Mouse (Mus musculus): ENCODE measurements around the gene Brd4. TPM values are rescaled to one million over a fixed set of nuclear protein-coding genes. Genes with fewer than 3 reads are reported as not detected.

Gene Brd4
- polyA plus RNA-seq, 1 experiment = 17.3 TPM

- no peak overlapping the region for H3K4me3 ChIP-seq (ENCODE audit: control insufficient read depth, low read depth, low read length)
- H3K4me1 ChIP-seq (ENCODE audit: control insufficient read depth, insufficient read depth, low read length) = no peaks in the 10 kb centered on the region
- no peak for TF ChIP-seq POLR2A (IDR thresholded peaks at IDR 0.05; ENCODE audit: control insufficient read depth, low read depth, low read length)
- no peak for TF ChIP-seq CTCF (IDR thresholded peaks at IDR 0.05; ENCODE audit: control insufficient read depth, insufficient read depth, insufficient replicate concordance, low read depth, low read length)
- no peak overlapping the region for H3K27ac ChIP-seq (ENCODE audit: control insufficient read depth, insufficient read depth, low read depth, low read length)
- H3K36me3 ChIP-seq (ENCODE audit: control insufficient read depth, insufficient read depth, low read length) = peaks cover 12% of the 10 kb centered on the region
- no peaks in the 10 kb centered on the region for H3K27me3 ChIP-seq (ENCODE audit: control insufficient read depth, insufficient read depth, low read length)
Observed at GRCm38 (mm10) chr17:32307963-32308362, 23.4 kb upstream of the Brd4 start.

- Histone ChIP-seq H3K27ac (ENCODE audit: control insufficient read depth, insufficient read depth, low read depth, low read length) (no peak overlapping the region), H3K4me1 (ENCODE audit: control insufficient read depth, insufficient read depth, low read length) (no peaks in the 10 kb centered on the region), H3K27me3 (ENCODE audit: control insufficient read depth, insufficient read depth, low read length) (no peaks in the 10 kb centered on the region), H3K4me3 (ENCODE audit: control insufficient read depth, low read depth, low read length) (no peak overlapping the region), H3K36me3 (ENCODE audit: control insufficient read depth, insufficient read depth, low read length) (no peaks in the 10 kb centered on the region)
- TF ChIP-seq CTCF (IDR thresholded peaks at IDR 0.05; ENCODE audit: control insufficient read depth, insufficient read depth, insufficient replicate concordance, low read depth, low read length) (no peak), POLR2A (IDR thresholded peaks at IDR 0.05; ENCODE audit: control insufficient read depth, low read depth, low read length) (no peak)
Observed at GRCm38 (mm10) chr17:32298125-32298524, 13.6 kb upstream of the Brd4 start.

DNA sequence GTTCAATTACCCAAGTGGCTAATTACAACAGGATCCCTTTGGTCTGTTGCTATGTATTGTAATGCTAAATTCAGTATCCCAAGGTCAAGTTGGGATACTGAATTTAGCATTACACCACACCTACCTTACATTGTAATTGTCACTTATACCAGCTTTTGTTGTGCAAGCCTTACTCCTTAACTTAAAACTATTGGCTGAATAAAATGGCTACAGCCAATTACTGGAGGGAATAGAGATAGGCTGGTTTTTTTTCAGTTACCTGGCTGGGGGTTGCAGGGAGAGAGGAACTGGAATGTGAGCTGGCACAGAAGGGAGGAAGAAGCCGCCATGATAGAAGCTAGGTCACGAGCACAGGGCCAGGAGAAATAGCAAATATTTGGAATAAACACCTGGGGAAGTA lies 11.4 kb upstream of the Brd4 start:
- H3K4me3 ChIP-seq (ENCODE audit: control insufficient read depth, low read depth, low read length) = no peak overlapping the region
- H3K27ac ChIP-seq (ENCODE audit: control insufficient read depth, insufficient read depth, low read depth, low read length) = no peak overlapping the region
- TF ChIP-seq CTCF (IDR thresholded peaks at IDR 0.05; ENCODE audit: control insufficient read depth, insufficient read depth, insufficient replicate concordance, low read depth, low read length) (no peak), POLR2A (IDR thresholded peaks at IDR 0.05; ENCODE audit: control insufficient read depth, low read depth, low read length) (no peak)
- no peaks in the 10 kb centered on the region for H3K36me3 ChIP-seq (ENCODE audit: control insufficient read depth, insufficient read depth, low read length)
- H3K4me1 ChIP-seq (ENCODE audit: control insufficient read depth, insufficient read depth, low read length) = no peaks in the 10 kb centered on the region
- H3K27me3 ChIP-seq (ENCODE audit: control insufficient read depth, insufficient read depth, low read length) = no peaks in the 10 kb centered on the region

- Histone ChIP-seq H3K4me1 (ENCODE audit: control insufficient read depth, insufficient read depth, low read length) (no peaks in the 10 kb centered on the region), H3K27ac (ENCODE audit: control insufficient read depth, insufficient read depth, low read depth, low read length) (no peak overlapping the region), H3K27me3 (ENCODE audit: control insufficient read depth, insufficient read depth, low read length) (no peaks in the 10 kb centered on the region), H3K4me3 (ENCODE audit: control insufficient read depth, low read depth, low read length) (no peak overlapping the region), H3K36me3 (ENCODE audit: control insufficient read depth, insufficient read depth, low read length) (no peaks in the 10 kb centered on the region)
- TF ChIP-seq POLR2A (IDR thresholded peaks at IDR 0.05; ENCODE audit: control insufficient read depth, low read depth, low read length) (no peak), CTCF (IDR thresholded peaks at IDR 0.05; ENCODE audit: control insufficient read depth, insufficient read depth, insufficient replicate concordance, low read depth, low read length) (no peak)
Observed at GRCm38 (mm10) chr17:32295160-32295559, 10.6 kb upstream of the Brd4 start.

- peaks cover 5% of the 10 kb centered on the region for H3K4me1 ChIP-seq (ENCODE audit: control insufficient read depth, insufficient read depth, low read length)
- peak overlapping the region; percentile 90 for H3K27ac ChIP-seq (ENCODE audit: control insufficient read depth, insufficient read depth, low read depth, low read length)
- no peaks in the 10 kb centered on the region for H3K27me3 ChIP-seq (ENCODE audit: control insufficient read depth, insufficient read depth, low read length)
- TF ChIP-seq CTCF (IDR thresholded peaks at IDR 0.05; ENCODE audit: control insufficient read depth, insufficient read depth, insufficient replicate concordance, low read depth, low read length) (no peak), POLR2A (IDR thresholded peaks at IDR 0.05; ENCODE audit: control insufficient read depth, low read depth, low read length) (no peak)
- peak overlapping the region; percentile 99 for H3K4me3 ChIP-seq (ENCODE audit: control insufficient read depth, low read depth, low read length)
- H3K36me3 ChIP-seq (ENCODE audit: control insufficient read depth, insufficient read depth, low read length) = no peaks in the 10 kb centered on the region
Observed at GRCm38 (mm10) chr17:32285138-32285670, 682 bp upstream of the Brd4 start.

DNA sequence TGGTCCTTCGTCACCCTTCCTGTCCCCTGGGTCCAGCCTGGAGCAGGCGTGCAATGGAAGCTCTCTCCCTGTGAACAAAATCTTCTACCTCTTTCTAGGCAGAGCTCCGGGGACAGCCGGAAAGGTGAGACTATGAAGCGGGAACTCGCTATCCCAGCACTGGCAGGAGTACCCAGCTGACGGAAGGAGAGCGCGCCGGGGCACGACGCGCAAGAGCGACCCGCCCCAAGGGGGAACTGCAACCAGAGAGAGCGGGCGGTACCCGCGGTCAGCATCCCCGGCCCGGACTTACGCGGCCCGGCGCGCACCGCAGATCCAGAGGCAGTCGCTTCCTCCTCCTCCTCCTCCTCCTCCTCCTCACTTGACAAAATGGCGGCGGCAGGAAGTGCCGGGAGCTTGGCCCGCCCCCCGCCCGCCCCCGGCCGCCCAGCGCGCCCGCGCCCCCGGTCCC lies 726 bp downstream of the Brd4 start:
- Histone ChIP-seq H3K4me1 (ENCODE audit: control insufficient read depth, insufficient read depth, low read length) (peaks cover 5% of the 10 kb centered on the region), H3K27ac (ENCODE audit: control insufficient read depth, insufficient read depth, low read depth, low read length) (peak overlapping the region; percentile 94), H3K27me3 (ENCODE audit: control insufficient read depth, insufficient read depth, low read length) (no peaks in the 10 kb centered on the region), H3K36me3 (ENCODE audit: control insufficient read depth, insufficient read depth, low read length) (no peaks in the 10 kb centered on the region), H3K4me3 (ENCODE audit: control insufficient read depth, low read depth, low read length) (peak overlapping the region; percentile 99)
- no peak for TF ChIP-seq CTCF (IDR thresholded peaks at IDR 0.05; ENCODE audit: control insufficient read depth, insufficient read depth, insufficient replicate concordance, low read depth, low read length)
- TF ChIP-seq POLR2A (IDR thresholded peaks at IDR 0.05; ENCODE audit: control insufficient read depth, low read depth, low read length) = no peak

DNA sequence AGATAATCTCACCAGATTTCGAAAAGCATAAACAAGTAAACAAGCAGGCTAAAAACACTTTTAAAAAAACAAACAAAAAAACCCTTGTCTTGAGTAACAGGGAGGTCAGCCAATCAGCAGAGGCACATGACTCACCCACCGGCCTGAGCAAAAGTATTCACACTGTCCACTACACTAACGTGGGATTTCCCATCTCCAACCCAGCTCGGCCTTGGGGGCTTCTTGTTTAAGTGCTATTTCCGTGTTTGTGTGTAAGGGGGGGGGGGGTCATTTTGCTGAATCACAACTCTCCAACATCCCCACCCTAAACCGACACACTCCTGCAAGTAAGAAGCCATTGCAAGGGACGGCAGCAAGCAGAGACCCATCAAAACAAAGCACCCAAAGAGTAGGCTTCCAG lies 1.2 kb downstream of the Brd4 start:
- TF ChIP-seq CTCF (IDR thresholded peaks at IDR 0.05; ENCODE audit: control insufficient read depth, insufficient read depth, insufficient replicate concordance, low read depth, low read length) (no peak), POLR2A (IDR thresholded peaks at IDR 0.05; ENCODE audit: control insufficient read depth, low read depth, low read length) (no peak)
- peak overlapping the region; percentile 94 for H3K27ac ChIP-seq (ENCODE audit: control insufficient read depth, insufficient read depth, low read depth, low read length)
- H3K4me1 ChIP-seq (ENCODE audit: control insufficient read depth, insufficient read depth, low read length) = peaks cover 5% of the 10 kb centered on the region

More for the DNA sequence above, 1.2 kb downstream of the Brd4 start:
- Histone ChIP-seq H3K27me3 (ENCODE audit: control insufficient read depth, insufficient read depth, low read length) (no peaks in the 10 kb centered on the region), H3K36me3 (ENCODE audit: control insufficient read depth, insufficient read depth, low read length) (no peaks in the 10 kb centered on the region), H3K4me3 (ENCODE audit: control insufficient read depth, low read depth, low read length) (peak overlapping the region; percentile 99)

Data from testis, adult 2 months (tissue).